Mouse (Mus musculus) macrophage (primary cell): Measurements from ENCODE around the gene Clec18a. TPM values are rescaled to one million over a fixed set of nuclear protein-coding genes. Genes with fewer than 3 reads are reported as not detected.
"Not testable (repeated sequence)": the region's sequence is repeated elsewhere in the genome, so short reads cannot be mapped to it uniquely, and the experiment has no call there.

ENCODE experiments used
- H3K27ac ChIP-seq: fragments of 350-480 bp; formaldehyde crosslinking; 2 replicates; pipeline ENCODE4 v1.9.0; 2021
- H3K36me3 ChIP-seq: fragments of 350-480 bp; formaldehyde crosslinking; 2 replicates; pipeline ENCODE4 v1.9.0; 2021; ENCODE audit errors: inconsistent target
- H3K4me3 ChIP-seq: fragments of 350-480 bp; formaldehyde crosslinking; 2 replicates; pipeline ENCODE4 v1.9.0; 2021; ENCODE audit errors: inconsistent target
- H3K79me2 ChIP-seq: fragments of 350-480 bp; formaldehyde crosslinking; 2 replicates; pipeline ENCODE4 v1.9.0; 2021; ENCODE audit errors: inconsistent target
- WGBS: methylation state at CpG from one replicate; pipeline ENCODE4 v1.1.7; 2026; ENCODE audit warnings: inconsistent platforms; ENCODE audit not compliant: missing documents; 5-methylcytosine and 5-hydroxymethylcytosine counted together
- polyA plus RNA-seq: library from polyadenylated mRNA; stranded (reverse); fragments of 250-400 nt; gene quantifications from 3 replicates; pipeline ENCODE4 v1.2.4, GENCODE M21; 2018; ENCODE audit warnings: inconsistent platforms

Gene Clec18a
- polyA plus RNA-seq, 1 experiment from 2014 or later, result not detected

DNA sequence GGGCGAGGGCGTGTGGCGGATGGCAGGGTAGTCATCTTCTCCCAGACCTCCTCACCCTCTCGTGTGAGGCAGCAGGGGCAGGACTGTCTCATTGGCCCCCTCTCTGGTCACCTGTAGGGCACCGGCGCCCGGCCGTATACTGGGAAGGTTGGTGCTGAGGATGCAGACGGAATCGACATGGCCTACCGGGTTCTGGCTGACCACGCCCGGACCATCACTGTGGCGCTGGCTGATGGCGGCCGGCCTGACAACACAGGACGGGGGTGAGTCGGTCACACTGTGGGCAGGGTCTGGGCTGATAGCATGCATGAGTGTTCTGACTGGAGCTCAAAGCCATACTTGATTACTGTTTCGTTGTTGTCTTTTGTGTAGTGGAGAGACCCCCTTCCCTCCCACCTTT is 49.7 kb downstream of the Clec18a start:
- WGBS, result 98% methylated on average over 19 of the region's 19 CpGs
- Histone ChIP-seq H3K4me3 (no peak overlapping the region), H3K79me2 (no peaks in the 10 kb centered on the region; the same call in 1 of the 2 replicates), H3K36me3 (peaks cover 96% of the 10 kb centered on the region), H3K27ac (no peak overlapping the region)

DNA sequence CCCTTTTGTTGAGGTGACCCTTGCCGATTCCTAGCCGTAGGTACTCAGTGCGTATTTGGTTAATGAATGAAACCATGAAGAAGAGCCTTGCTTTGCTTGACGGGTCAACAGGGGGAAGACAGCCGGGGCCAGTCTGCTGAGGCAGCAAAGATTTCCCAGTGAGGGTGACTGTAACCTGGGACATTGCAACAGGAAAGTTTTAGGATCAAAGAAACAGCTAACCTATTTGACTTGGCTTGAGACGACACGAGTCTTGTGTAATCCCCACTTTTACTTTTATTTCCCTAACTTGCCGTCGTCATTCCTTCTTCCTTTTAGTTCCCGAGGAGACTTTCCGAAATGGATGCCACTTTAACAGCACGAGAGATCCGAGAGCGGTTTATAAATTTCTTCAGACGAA is 55.6 kb downstream of the Clec18a start:
- H3K27ac ChIP-seq, result no peak overlapping the region
- peaks cover 48% of the 10 kb centered on the region for H3K36me3 ChIP-seq
- H3K4me3 ChIP-seq, result no peak overlapping the region
- H3K79me2 ChIP-seq, result peaks cover 31% of the 10 kb centered on the region
- 90% methylated on average over 15 of the region's 15 CpGs for WGBS

DNA sequence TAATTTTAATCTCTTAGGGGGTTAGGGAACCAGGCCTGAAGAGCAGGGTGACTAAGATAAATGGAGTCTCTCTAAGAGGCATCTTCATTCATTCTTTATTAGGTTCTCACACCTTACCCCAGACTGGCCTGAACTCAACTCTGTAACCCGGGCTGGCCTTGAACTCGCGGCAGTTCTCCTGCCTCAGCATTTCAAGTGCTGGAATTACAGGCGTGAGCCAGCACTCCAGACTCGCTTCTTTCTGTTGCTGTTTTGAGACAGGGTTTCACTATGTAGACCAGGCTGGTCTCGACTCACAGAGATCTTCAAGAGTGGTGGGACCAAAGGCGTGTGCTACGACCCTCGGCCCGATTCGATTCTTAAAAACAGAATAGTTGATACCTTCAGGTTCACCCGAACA is 58.0 kb downstream of the Clec18a start:
- 33% methylated on average over 12 of the region's 12 CpGs for WGBS
- peaks cover 31% of the 10 kb centered on the region for H3K79me2 ChIP-seq
- H3K27ac ChIP-seq, result peak overlapping the region; percentile 84
- peaks cover 28% of the 10 kb centered on the region for H3K36me3 ChIP-seq
- H3K4me3 ChIP-seq, result peak overlapping the region; percentile 89

DNA sequence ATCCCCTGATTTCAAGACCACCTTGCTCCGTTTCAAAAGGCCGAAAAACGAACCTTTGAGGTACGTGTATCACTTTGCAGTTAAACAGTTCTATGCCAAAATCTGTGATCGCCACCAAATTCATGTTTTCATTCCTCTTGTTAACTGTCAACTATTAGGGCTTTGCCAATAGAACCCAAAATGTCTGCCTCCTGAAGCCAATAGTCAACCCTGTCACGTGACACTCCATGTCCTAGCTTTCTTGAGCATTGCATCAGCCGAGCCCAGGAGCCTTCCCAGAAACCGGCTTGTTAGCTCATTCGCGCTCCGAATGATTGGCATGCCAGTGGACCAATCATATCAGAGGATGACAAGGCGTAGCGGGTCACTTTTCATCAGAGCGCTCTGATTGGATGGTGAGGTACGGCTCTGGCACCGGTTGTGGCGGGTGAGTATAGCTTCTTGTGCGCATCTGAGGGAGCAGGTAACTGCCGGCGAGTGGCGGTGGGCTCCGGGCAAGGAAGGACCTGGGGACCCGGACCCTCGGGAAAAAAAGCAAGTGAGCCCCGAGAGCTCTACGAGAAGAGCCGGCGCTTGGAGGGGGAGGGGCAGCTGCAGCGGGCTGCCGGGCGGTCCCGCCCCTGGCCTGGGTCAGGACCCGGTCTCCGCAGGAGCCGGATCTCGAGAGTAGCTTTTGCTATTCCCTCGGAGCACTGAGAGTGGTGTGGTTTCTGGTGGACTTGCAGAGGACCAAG is 58.6 kb downstream of the Clec18a start:
- Histone ChIP-seq H3K27ac (peak overlapping the region; percentile 84), H3K4me3 (peak overlapping the region; percentile 89), H3K79me2 (peaks cover 31% of the 10 kb centered on the region), H3K36me3 (peaks cover 23% of the 10 kb centered on the region)
- WGBS, result 12% methylated on average over 37 of the region's 37 CpGs

DNA sequence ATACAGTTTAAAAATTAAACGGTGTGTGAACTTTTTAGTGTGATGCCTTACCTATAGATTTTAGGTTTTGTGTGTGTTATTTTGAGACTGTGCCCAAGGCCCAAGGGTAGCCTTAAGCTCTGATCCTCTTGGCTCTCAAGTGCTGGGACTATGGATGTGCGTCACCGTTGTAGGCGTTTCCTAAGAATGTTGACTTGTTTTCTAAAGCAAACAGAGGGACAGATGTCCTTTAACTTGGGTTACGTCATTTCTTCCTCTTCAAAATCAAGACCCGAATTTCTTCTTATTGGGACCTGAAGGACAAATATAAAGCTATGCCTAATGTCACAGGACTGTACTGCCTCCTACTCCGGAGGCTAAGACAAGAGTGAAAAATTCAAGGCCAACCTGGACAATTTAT is 59.3 kb downstream of the Clec18a start, which contains the start of gene Aars:
TSS of gene Aars (plus strand) at position 229 of the 400 bp plus-strand sequence.
- Histone ChIP-seq H3K4me3 (peak within 1 kb of the TSS; percentile 89), H3K36me3 (peaks cover 16% of the 10 kb centered on the region), H3K79me2 (peaks cover 31% of the 10 kb centered on the region), H3K27ac (peak within 1 kb of the TSS; percentile 84)
- WGBS, result 97% methylated on average over 7 of the region's 7 CpGs

DNA sequence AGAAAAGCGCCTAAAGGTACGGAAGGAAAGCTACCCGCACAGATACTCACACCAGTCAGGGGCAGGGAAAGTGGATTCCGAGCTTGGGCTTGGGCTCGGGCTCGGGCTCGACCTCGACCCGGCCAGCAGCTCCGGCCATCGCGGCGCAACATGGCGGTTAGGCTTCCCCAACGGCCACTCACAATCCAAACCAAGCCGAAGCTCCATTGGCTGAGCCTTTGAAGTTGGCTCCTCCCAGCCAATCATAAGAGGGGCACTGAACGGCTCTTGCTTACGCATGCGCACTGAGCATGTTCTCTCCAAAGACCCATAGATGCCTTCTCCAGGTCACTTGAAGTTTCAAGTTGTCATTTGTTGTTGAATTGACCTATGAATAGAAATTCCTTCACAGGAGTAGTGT is 60.7 kb downstream of the Clec18a start, which contains the start of gene Ddx19b:
TSS of gene Ddx19b (minus strand) at position 180 of the 400 bp plus-strand sequence.
- no peak within 1 kb of the TSS for H3K4me3 ChIP-seq
- WGBS, result 99% methylated on average over 17 of the region's 19 CpGs
- H3K36me3 ChIP-seq, result peaks cover 2% of the 10 kb centered on the region; the same call in 1 of the 2 replicates
- no peak within 1 kb of the TSS for H3K27ac ChIP-seq
- H3K79me2 ChIP-seq, result peaks cover 27% of the 10 kb centered on the region

DNA sequence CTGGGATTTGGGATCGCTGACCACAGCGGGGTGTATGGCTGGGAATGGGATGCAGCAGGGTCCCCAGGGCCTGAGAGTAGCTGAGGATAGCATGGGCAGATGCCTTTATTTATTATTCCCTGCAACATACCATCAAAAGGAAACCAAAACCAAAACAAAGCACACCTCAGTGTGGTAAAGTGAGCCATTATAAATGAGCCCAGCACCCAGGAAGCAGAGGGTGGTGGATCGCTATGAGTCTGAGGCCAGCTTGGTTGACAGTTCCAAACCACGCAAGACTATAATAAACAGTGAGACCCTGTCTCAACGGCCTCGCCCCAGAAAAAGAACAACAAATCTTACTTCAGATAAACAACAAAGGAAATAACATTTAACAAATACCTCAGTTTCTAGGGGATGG is 62.2 kb downstream of the Clec18a start:
- 74% methylated on average over 6 of the region's 6 CpGs for WGBS
- H3K4me3 ChIP-seq, result peak overlapping the region; percentile 21

DNA sequence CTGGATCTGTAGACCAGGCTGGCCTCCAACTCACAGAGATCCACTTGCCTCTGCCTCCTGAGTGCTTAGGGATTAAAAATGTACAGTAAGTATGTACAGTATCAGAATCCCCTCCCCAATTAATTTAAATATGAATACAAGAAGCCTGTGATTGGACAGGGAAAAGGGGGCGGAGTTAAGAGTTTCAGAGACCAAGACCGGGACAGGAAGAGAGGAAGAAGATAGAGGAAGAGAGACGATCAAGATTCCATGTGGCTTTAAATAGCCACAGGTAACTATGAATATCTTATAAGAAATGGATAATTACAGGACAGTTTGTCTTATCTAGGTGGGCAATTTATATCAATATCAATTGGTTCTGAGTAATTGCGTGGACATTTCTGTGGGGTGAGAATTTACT is 62.6 kb downstream of the Clec18a start:
- H3K4me3 ChIP-seq, result peak overlapping the region; percentile 21
- H3K79me2 ChIP-seq, result peaks cover 22% of the 10 kb centered on the region
- 37% methylated on average over 4 of the region's 4 CpGs for WGBS
- H3K27ac ChIP-seq, result no peak overlapping the region
- no peaks in the 10 kb centered on the region for H3K36me3 ChIP-seq

More for the DNA sequence above, 62.2 kb downstream of the Clec18a start:
- no peaks in the 10 kb centered on the region for H3K36me3 ChIP-seq
- H3K79me2 ChIP-seq, result peaks cover 26% of the 10 kb centered on the region
- H3K27ac ChIP-seq, result no peak overlapping the region

DNA sequence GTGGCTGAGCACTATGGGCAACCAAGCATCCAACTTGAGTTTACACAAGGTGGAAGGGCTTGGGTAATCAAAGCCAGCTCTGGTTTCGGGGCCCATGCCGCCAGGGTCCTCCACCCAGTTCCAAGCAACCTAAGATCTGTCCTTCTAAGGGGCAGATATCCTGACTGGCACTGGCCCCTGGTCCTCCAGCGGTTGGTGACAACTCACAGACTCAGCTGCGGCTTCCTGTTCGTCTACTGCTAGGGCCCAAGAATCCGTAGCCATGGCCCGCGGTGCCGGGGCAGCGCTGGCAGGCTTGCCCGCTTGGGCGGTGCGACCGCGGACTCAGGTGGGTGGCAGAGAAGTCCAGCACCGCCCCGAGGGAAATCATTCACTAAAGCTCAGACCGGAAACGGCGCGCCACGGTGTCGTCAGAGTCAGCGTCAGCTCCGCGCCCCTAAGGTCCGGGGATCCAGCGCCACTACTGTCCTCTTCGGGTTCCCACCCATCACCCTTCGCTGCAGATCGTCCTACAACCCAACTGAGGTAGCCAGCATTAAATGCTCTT is 64.8 kb downstream of the Clec18a start:
- Histone ChIP-seq H3K36me3 (no peaks in the 10 kb centered on the region), H3K27ac (0 out of 2 replicates have a peak overlapping the region, but pooled peaks have one; percentile 18), H3K79me2 (peaks cover 15% of the 10 kb centered on the region; the same call in 1 of the 2 replicates), H3K4me3 (peak overlapping the region; percentile 72)
- WGBS, result 1% methylated on average over 29 of the region's 31 CpGs

DNA sequence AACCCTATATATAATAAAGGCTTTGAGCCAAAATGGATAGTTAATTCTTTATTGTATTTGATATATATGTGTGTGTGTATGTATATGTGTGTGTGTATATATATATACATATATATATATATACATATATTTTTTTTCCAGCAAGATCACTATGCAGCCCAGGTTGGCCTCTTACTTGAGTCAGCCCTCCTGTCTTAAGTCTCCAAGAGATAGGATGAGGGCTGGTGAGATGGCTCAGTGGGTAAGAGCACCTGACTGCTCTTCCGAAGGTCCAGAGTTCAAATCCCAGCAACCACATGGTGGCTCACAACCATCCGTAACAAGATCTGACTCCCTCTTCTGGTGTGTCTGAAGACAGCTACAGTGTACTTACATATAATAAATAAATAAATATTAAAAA is 65.6 kb downstream of the Clec18a start:
- not testable (repeated sequence) for H3K36me3 ChIP-seq, H3K27ac ChIP-seq, H3K4me3 ChIP-seq
- WGBS, result no CpG with 5 or more reads among the region's 2 CpGs
- peaks cover 15% of the 10 kb centered on the region; the same call in 1 of the 2 replicates for H3K79me2 ChIP-seq

DNA sequence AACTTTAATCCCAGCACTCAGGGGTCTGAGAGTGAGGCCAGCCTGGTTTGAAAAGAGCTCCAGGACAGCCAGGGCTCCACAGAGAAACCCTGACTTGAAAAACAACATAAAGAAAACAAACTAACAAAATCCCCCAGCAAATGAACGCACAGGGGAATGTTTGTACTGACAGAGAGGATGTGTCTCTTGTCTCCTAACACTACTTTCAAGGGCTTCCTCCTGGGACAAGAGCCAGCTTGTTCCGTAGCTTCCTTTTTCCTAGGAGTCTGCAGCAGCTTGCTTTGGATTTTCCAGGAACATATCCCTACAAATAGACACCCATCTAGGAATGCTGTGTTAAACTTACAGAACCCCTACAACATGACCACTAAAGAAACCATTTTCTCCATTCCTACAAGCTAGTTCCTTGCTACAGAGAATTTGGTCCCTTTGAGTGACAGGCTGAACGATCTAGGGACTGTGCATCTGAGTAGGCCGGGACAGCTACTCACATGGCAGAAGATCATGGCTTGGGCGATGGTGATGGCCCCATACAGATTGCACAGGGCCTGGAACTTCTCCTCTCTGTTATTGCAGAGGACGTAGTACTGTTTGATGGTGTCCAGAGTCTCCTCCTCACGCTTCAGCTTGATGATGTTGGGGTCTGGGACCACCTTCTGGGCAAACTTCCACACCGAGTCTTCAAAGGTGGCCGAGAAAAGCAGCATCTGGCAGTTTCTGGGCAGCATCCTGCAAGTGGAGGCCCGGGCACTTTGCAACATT is 81.8 kb downstream of the Clec18a start:
- H3K36me3 ChIP-seq, result peaks cover 49% of the 10 kb centered on the region
- H3K79me2 ChIP-seq, H3K4me3 ChIP-seq, H3K27ac ChIP-seq: not testable (repeated sequence)
- WGBS, result 100% methylated on average over 1 of the region's 10 CpGs

Other genes with a start within 250 kb of the Clec18a start
- gene Cog4, start 245.8 kb downstream of the Clec18a start, polyA plus RNA-seq, result 29.1 to 44.7 TPM (median 32.2 TPM) in 3 replicates
- 34.3 to 64.6 TPM (median 41.6 TPM) in 3 replicates for gene Sf3b3, start 245.6 kb downstream of the Clec18a start, polyA plus RNA-seq
- 1.5 to 3.6 TPM (median 2.4 TPM) in 3 replicates for gene Fuk, start 189.9 kb downstream of the Clec18a start, polyA plus RNA-seq
- 9.6 to 11.1 TPM (median 11.0 TPM) in 3 replicates for gene St3gal2, start 172.5 kb downstream of the Clec18a start, polyA plus RNA-seq
- 29.5 to 44.2 TPM (median 44.0 TPM) in 3 replicates for gene Ddx19a, start 94.6 kb downstream of the Clec18a start, polyA plus RNA-seq
- 4.9 to 7.6 TPM (median 6.2 TPM) in 3 replicates for gene Ddx19b, start 60.7 kb downstream of the Clec18a start, polyA plus RNA-seq
- 31.7 to 55.1 TPM (median 47.7 TPM) in 3 replicates for gene Aars, start 59.3 kb downstream of the Clec18a start, polyA plus RNA-seq
- 0.31 TPM in 1 of 3 replicates, not detected in the others for gene Exosc6, start 36.1 kb downstream of the Clec18a start, polyA plus RNA-seq
- 4.9 to 9.3 TPM (median 8.4 TPM) in 3 replicates for gene Pdpr, start 2.2 kb upstream of the Clec18a start, polyA plus RNA-seq
- 64.0 to 109 TPM (median 66.5 TPM) in 3 replicates for gene Glg1, start 166.8 kb upstream of the Clec18a start, polyA plus RNA-seq
- 18.6 to 30.0 TPM (median 23.4 TPM) in 3 replicates for gene Rfwd3, start 207.8 kb upstream of the Clec18a start, polyA plus RNA-seq
- 31.1 to 43.3 TPM (median 39.9 TPM) in 3 replicates for gene Mlkl, start 245.8 kb upstream of the Clec18a start, polyA plus RNA-seq